Mouse (Mus musculus) megakaryocyte, embryonic 14.5 days (primary cell): ENCODE results near the gene Btnl10.

Source experiments
- FLI1 ChIP-seq: IDR thresholded peaks from 2 replicates; pipeline ENCODE4 v1.6.1; 2012; ENCODE audit warnings: low read length, inconsistent platforms, mixed read lengths
- GATA1 ChIP-seq: IDR thresholded peaks from 3 replicates; pipeline ENCODE4 v1.6.1; 2012; ENCODE audit warnings: mixed read lengths, low read length, inconsistent platforms, borderline replicate concordance

- TF ChIP-seq FLI1: no peak
- no peak for TF ChIP-seq GATA1
Measured at GRCm38 (mm10) chr11:58971796-58972195, 54.1 kb downstream of the Btnl10 start.
